Mouse (Mus musculus) spleen, postnatal 10 days (tissue): ENCODE measurements around the gene Abcb9.

ENCODE experiments used
- DNase-seq, 2 experiments: peaks; one replicate each; pipeline ENCODE4 v3.0.0; 2021 to 2022; ENCODE audit warnings: low spot score in 2 of 2

Gene Abcb9

GRCm38 (mm10) chr5:124093852-124094604 lies 1.6 kb downstream of the Abcb9 start:
- peak in 1 of 2 experiments; percentile 20 for DNase-seq

GRCm38 (mm10) chr5:124093120-124093794 lies 2.3 kb downstream of the Abcb9 start:
- peak; percentile 46 to 47 for DNase-seq

GRCm38 (mm10) chr5:124091951-124092406 lies 3.6 kb downstream of the Abcb9 start:
- peak; percentile 62 to 78 for DNase-seq

GRCm38 (mm10) chr5:124089868-124090267 lies 5.7 kb downstream of the Abcb9 start:
- DNase-seq, result no peak

- DNase-seq, result no peak
These were observed 8.7 kb downstream of the Abcb9 start for GRCm38 (mm10) chr5:124086876-124087275.

GRCm38 (mm10) chr5:124085513-124085912 lies 10.1 kb downstream of the Abcb9 start:
- no peak for DNase-seq

GRCm38 (mm10) chr5:124084588-124085173 lies 10.9 kb downstream of the Abcb9 start:
- peak; percentile 85 to 93 for DNase-seq

- DNase-seq, result peak in 1 of 2 experiments; percentile 37
These were observed 11.6 kb downstream of the Abcb9 start for GRCm38 (mm10) chr5:124083850-124084587.

- no peak for DNase-seq
These were observed 12.5 kb downstream of the Abcb9 start for GRCm38 (mm10) chr5:124082941-124083688.

- no peak for DNase-seq
These were observed 13.2 kb downstream of the Abcb9 start for GRCm38 (mm10) chr5:124082447-124082846.

- DNase-seq, result peak in 1 of 2 experiments; percentile 32
These were observed 15.7 kb downstream of the Abcb9 start for GRCm38 (mm10) chr5:124079880-124080279.

- peak in 1 of 2 experiments; percentile 28 for DNase-seq
These were observed 16.7 kb downstream of the Abcb9 start for GRCm38 (mm10) chr5:124078794-124079416.

GRCm38 (mm10) chr5:124077856-124078460 lies 17.6 kb downstream of the Abcb9 start:
- no peak for DNase-seq

GRCm38 (mm10) chr5:124077241-124077640 lies 18.4 kb downstream of the Abcb9 start:
- DNase-seq, result no peak

- DNase-seq, result no peak
These were observed 19.0 kb downstream of the Abcb9 start for GRCm38 (mm10) chr5:124076559-124076958.

- no peak for DNase-seq
These were observed 19.9 kb downstream of the Abcb9 start for GRCm38 (mm10) chr5:124075716-124076115.

GRCm38 (mm10) chr5:124074845-124075307 lies 20.7 kb downstream of the Abcb9 start:
- DNase-seq, result no peak

GRCm38 (mm10) chr5:124073682-124074081 lies 21.9 kb downstream of the Abcb9 start:
- no peak for DNase-seq

- no peak for DNase-seq
These were observed 25.9 kb downstream of the Abcb9 start for GRCm38 (mm10) chr5:124069657-124070056.
